Mouse (Mus musculus): ENCODE measurements around the gene Lama2. TPM values are rescaled to one million over a fixed set of nuclear protein-coding genes. Genes with fewer than 3 reads are reported as not detected.

The Lama2 gene
- total and polyA plus RNA-seq, 3 experiments, result 32.8 to 105 (median 88.2) TPM

GRCm38 (mm10) chr10:27123763-27124162 is 495.8 kb downstream of the Lama2 start:
- 40% methylated on average over 5 of the region's 5 CpGs for WGBS
- H3K27me3 ChIP-seq (ENCODE audit: control insufficient read depth, insufficient read depth, low read length), result no peaks in the 10 kb centered on the region
- H3K9ac ChIP-seq (ENCODE audit: low read depth, low read length), result no peak overlapping the region
- no peaks in the 10 kb centered on the region for H3K79me2 ChIP-seq (replicated peaks; ENCODE audit: control insufficient read depth, insufficient read depth, low read length)
- no peak overlapping the region for H3K27ac ChIP-seq
- peaks cover 5% of the 10 kb centered on the region for H3K36me3 ChIP-seq (ENCODE audit: control insufficient read depth, insufficient read depth, low read length)
- no peak for DNase-seq
- intact Hi-C loops (cut with DNase I), result no loop called here
- no peak overlapping the region for H3K4me3 ChIP-seq
- no peaks in the 10 kb centered on the region for H3K4me1 ChIP-seq (ENCODE audit: control insufficient read depth, insufficient read depth, low read length)
- TF ChIP-seq CTCF (IDR thresholded peaks at IDR 0.05) (no peak), POLR2A (IDR thresholded peaks at IDR 0.05; ENCODE audit: insufficient read depth, low read depth, low read length) (no peak), EP300 (IDR thresholded peaks at IDR 0.05; ENCODE audit: insufficient read depth, low read depth, low read length) (no peak)

GRCm38 (mm10) chr10:27117815-27118214 is 501.7 kb downstream of the Lama2 start:
- Histone ChIP-seq H3K4me3 (no peak overlapping the region), H3K36me3 (ENCODE audit: control insufficient read depth, insufficient read depth, low read length) (no peaks in the 10 kb centered on the region), H3K4me1 (ENCODE audit: control insufficient read depth, insufficient read depth, low read length) (no peaks in the 10 kb centered on the region), H3K27ac (no peak overlapping the region), H3K27me3 (ENCODE audit: control insufficient read depth, insufficient read depth, low read length) (no peaks in the 10 kb centered on the region), H3K79me2 (replicated peaks; ENCODE audit: control insufficient read depth, insufficient read depth, low read length) (no peaks in the 10 kb centered on the region), H3K9ac (ENCODE audit: low read depth, low read length) (no peak overlapping the region)
- WGBS, result 74% methylated on average over 3 of the region's 3 CpGs
- TF ChIP-seq CTCF (IDR thresholded peaks at IDR 0.05) (no peak), POLR2A (IDR thresholded peaks at IDR 0.05; ENCODE audit: insufficient read depth, low read depth, low read length) (no peak), EP300 (IDR thresholded peaks at IDR 0.05; ENCODE audit: insufficient read depth, low read depth, low read length) (no peak)
- intact Hi-C loops (cut with DNase I), result no loop called here
- no peak for DNase-seq

- Histone ChIP-seq H3K4me3 (no peak overlapping the region), H3K27ac (no peak overlapping the region), H3K36me3 (ENCODE audit: control insufficient read depth, insufficient read depth, low read length) (no peaks in the 10 kb centered on the region), H3K9ac (ENCODE audit: low read depth, low read length) (no peak overlapping the region), H3K27me3 (ENCODE audit: control insufficient read depth, insufficient read depth, low read length) (no peaks in the 10 kb centered on the region), H3K79me2 (replicated peaks; ENCODE audit: control insufficient read depth, insufficient read depth, low read length) (no peaks in the 10 kb centered on the region), H3K4me1 (ENCODE audit: control insufficient read depth, insufficient read depth, low read length) (no peaks in the 10 kb centered on the region)
- no peak for DNase-seq
- intact Hi-C loops (cut with DNase I), result no loop called here
- WGBS, result 87% methylated on average over 2 of the region's 2 CpGs
- TF ChIP-seq EP300 (IDR thresholded peaks at IDR 0.05; ENCODE audit: insufficient read depth, low read depth, low read length) (no peak), CTCF (IDR thresholded peaks at IDR 0.05) (no peak), POLR2A (IDR thresholded peaks at IDR 0.05; ENCODE audit: insufficient read depth, low read depth, low read length) (no peak)
These were observed 502.5 kb downstream of the Lama2 start for GRCm38 (mm10) chr10:27116938-27117647.

GRCm38 (mm10) chr10:27114131-27114530 is 505.4 kb downstream of the Lama2 start:
- intact Hi-C loops (cut with DNase I), result no loop called here
- no peak for TF ChIP-seq EP300 (IDR thresholded peaks at IDR 0.05; ENCODE audit: insufficient read depth, low read depth, low read length)
- TF ChIP-seq CTCF (IDR thresholded peaks at IDR 0.05), result no peak
- no peak for TF ChIP-seq POLR2A (IDR thresholded peaks at IDR 0.05; ENCODE audit: insufficient read depth, low read depth, low read length)
- WGBS, result 93% methylated on average over 3 of the region's 3 CpGs

GRCm38 (mm10) chr10:27103811-27104210 is 515.7 kb downstream of the Lama2 start:
- Histone ChIP-seq H3K36me3 (ENCODE audit: control insufficient read depth, insufficient read depth, low read length) (peaks cover 2% of the 10 kb centered on the region; the same call in 1 of the 2 replicates), H3K27me3 (ENCODE audit: control insufficient read depth, insufficient read depth, low read length) (no peaks in the 10 kb centered on the region), H3K9ac (ENCODE audit: low read depth, low read length) (no peak overlapping the region), H3K4me1 (ENCODE audit: control insufficient read depth, insufficient read depth, low read length) (no peaks in the 10 kb centered on the region), H3K4me3 (no peak overlapping the region), H3K27ac (no peak overlapping the region), H3K79me2 (replicated peaks; ENCODE audit: control insufficient read depth, insufficient read depth, low read length) (no peaks in the 10 kb centered on the region)
- WGBS, result 60% methylated on average over 5 of the region's 5 CpGs
- intact Hi-C loops (cut with DNase I), result no loop called here
- no peak for DNase-seq
- TF ChIP-seq POLR2A (IDR thresholded peaks at IDR 0.05; ENCODE audit: insufficient read depth, low read depth, low read length), result no peak
- TF ChIP-seq EP300 (IDR thresholded peaks at IDR 0.05; ENCODE audit: insufficient read depth, low read depth, low read length), result no peak
- TF ChIP-seq CTCF (IDR thresholded peaks at IDR 0.05), result no peak

More at GRCm38 (mm10) chr10:27114131-27114530, 505.4 kb downstream of the Lama2 start:
- Histone ChIP-seq H3K4me3 (no peak overlapping the region), H3K4me1 (ENCODE audit: control insufficient read depth, insufficient read depth, low read length) (no peaks in the 10 kb centered on the region), H3K27me3 (ENCODE audit: control insufficient read depth, insufficient read depth, low read length) (no peaks in the 10 kb centered on the region), H3K27ac (no peak overlapping the region), H3K9ac (ENCODE audit: low read depth, low read length) (no peak overlapping the region), H3K36me3 (ENCODE audit: control insufficient read depth, insufficient read depth, low read length) (no peaks in the 10 kb centered on the region), H3K79me2 (replicated peaks; ENCODE audit: control insufficient read depth, insufficient read depth, low read length) (no peaks in the 10 kb centered on the region)
- DNase-seq, result no peak

- Histone ChIP-seq H3K27ac (no peak overlapping the region), H3K4me3 (no peak overlapping the region), H3K4me1 (ENCODE audit: control insufficient read depth, insufficient read depth, low read length) (no peaks in the 10 kb centered on the region), H3K9ac (ENCODE audit: low read depth, low read length) (no peak overlapping the region), H3K27me3 (ENCODE audit: control insufficient read depth, insufficient read depth, low read length) (no peaks in the 10 kb centered on the region), H3K36me3 (ENCODE audit: control insufficient read depth, insufficient read depth, low read length) (peaks cover 2% of the 10 kb centered on the region; the same call in 1 of the 2 replicates), H3K79me2 (replicated peaks; ENCODE audit: control insufficient read depth, insufficient read depth, low read length) (no peaks in the 10 kb centered on the region)
- no peak for TF ChIP-seq CTCF (IDR thresholded peaks at IDR 0.05)
- no peak for TF ChIP-seq EP300 (IDR thresholded peaks at IDR 0.05; ENCODE audit: insufficient read depth, low read depth, low read length)
- no peak for TF ChIP-seq POLR2A (IDR thresholded peaks at IDR 0.05; ENCODE audit: insufficient read depth, low read depth, low read length)
- intact Hi-C loops (cut with DNase I), result no loop called here
- 81% methylated on average over 3 of the region's 3 CpGs for WGBS
- DNase-seq, result no peak
These were observed 517.7 kb downstream of the Lama2 start for GRCm38 (mm10) chr10:27101800-27102353.

Data from heart, adult 2 months (tissue).